Mouse (Mus musculus) limb, embryonic 13.5 days (tissue): ENCODE measurements around the gene Adipor1. TPM values are rescaled to one million over a fixed set of nuclear protein-coding genes. Genes with fewer than 3 reads are reported as not detected.

Experiments
- ATAC-seq: fragments of 200-750 bp; cut with Nextera tagmentation; 2 replicates; pipeline ENCODE4 v1.8.0; 2017; ENCODE audit warnings: low read depth, moderate number of reproducible peaks, moderate TSS enrichment; ENCODE audit not compliant: low FRiP score
- H3K27ac ChIP-seq: fragments of 300-500 bp; sonication (generic); 2 replicates; pipeline ENCODE4 v1.5.1; 2015; ENCODE audit warnings: inconsistent platforms, mild to moderate bottlenecking, moderate library complexity
- H3K27me3 ChIP-seq: fragments of 300-500 bp; sonication (generic); 2 replicates; pipeline ENCODE4 v1.6.1; 2015; ENCODE audit warnings: mild to moderate bottlenecking, inconsistent platforms
- H3K36me3 ChIP-seq: fragments of 300-500 bp; sonication (generic); 2 replicates; pipeline ENCODE4 v1.6.1; 2015; ENCODE audit warnings: inconsistent platforms, mild to moderate bottlenecking, moderate library complexity
- H3K4me1 ChIP-seq: fragments of 300-500 bp; sonication (generic); 2 replicates; pipeline ENCODE4 v1.6.1; 2015; ENCODE audit warnings: inconsistent platforms
- H3K4me2 ChIP-seq: fragments of 300-500 bp; sonication (generic); replicated peaks from 2 replicates; pipeline ENCODE4 v1.6.1; 2015; ENCODE audit warnings: inconsistent platforms, mild to moderate bottlenecking, moderate library complexity
- H3K4me3 ChIP-seq: fragments of 300-500 bp; sonication (generic); 2 replicates; pipeline ENCODE4 v1.5.1; 2015; ENCODE audit warnings: moderate library complexity, mild to moderate bottlenecking, inconsistent platforms
- H3K9ac ChIP-seq: fragments of 300-500 bp; sonication (generic); 2 replicates; pipeline ENCODE4 v1.6.1; 2015; ENCODE audit warnings: mild to moderate bottlenecking, inconsistent platforms
- H3K9me3 ChIP-seq: fragments of 300-500 bp; sonication (generic); 2 replicates; pipeline ENCODE4 v1.6.1; 2016; ENCODE audit warnings: inconsistent platforms
- WGBS: fragments of 180-500 bp; shearing (Covaris S2); methylation state at CpG from one replicate; pipeline ENCODE4 v1.1.7; 2015; 5-methylcytosine and 5-hydroxymethylcytosine counted together
- polyA plus RNA-seq: library from polyadenylated mRNA; unstranded; fragments of >200 nt; fragmentation: Nextera tagmentation; extraction: Ambion mirVana; gene quantifications from 2 replicates; pipeline ENCODE4 v1.2.1, GENCODE M21; 2015

Gene Adipor1
- polyA plus RNA-seq, 1 experiment from 2014 or later, result 89.6 TPM

GRCm38 (mm10) chr1:134458139-134458727 is 43.1 kb downstream of the Adipor1 start:
- Histone ChIP-seq H3K9ac (no peak overlapping the region), H3K27ac (no peak overlapping the region), H3K9me3 (no peaks in the 10 kb centered on the region), H3K27me3 (no peaks in the 10 kb centered on the region), H3K36me3 (peaks cover 48% of the 10 kb centered on the region), H3K4me2 (no peak overlapping the region), H3K4me3 (no peak overlapping the region), H3K4me1 (peaks cover 17% of the 10 kb centered on the region)
- 94% methylated on average over 7 of the region's 7 CpGs for WGBS
- ATAC-seq, result no peak

DNA sequence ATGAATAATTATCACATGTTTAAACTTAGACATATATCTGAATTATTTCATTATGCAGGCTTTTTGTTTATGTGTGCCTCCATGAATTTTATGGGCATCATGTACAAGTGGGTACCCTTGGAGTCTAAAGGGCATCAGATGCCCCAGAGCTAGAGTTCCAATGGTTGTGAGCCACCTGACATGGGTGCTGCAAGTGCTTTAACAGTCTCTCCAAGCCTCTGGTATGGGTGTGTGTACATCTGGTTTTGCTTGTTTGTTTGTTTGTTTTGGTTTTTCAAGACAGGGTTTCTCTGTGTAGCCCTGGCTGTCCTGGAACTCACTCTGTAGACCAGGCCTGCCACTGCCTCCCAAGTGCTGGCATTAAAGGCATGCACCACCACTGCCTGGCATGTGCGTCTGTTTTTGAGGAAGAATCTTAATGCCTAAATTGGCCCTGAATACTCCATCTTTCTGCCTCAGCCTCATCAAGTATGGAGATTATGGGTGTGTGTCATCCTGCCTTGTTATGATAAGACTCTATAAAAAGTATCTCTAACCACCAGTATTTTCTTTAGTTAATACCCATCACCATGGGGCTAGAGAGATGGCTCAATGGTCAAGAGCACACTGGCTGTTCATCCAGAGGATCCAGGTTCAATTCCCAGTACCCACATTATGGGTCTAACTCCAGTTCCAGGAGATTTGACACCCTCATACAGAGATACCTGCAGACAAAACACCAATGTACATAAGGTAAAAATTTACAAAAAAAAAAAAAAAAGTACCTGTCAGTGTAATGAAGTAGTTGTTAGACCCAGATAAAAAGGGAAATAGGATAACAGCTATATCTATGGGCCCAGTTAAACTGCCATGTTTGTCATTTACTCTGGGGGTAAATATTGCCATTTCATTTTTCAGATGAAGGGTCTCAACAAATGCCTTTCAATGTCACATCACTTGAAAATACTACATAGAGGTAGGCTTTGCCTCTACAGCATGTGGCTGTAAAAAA is 45.4 kb downstream of the Adipor1 start:
- no peak overlapping the region for H3K27ac ChIP-seq
- H3K9ac ChIP-seq, result no peak overlapping the region
- 94% methylated on average over 1 of the region's 1 CpGs for WGBS
- ATAC-seq, result no peak
- peaks cover 13% of the 10 kb centered on the region for H3K4me1 ChIP-seq
- no peaks in the 10 kb centered on the region for H3K9me3 ChIP-seq
- peaks cover 66% of the 10 kb centered on the region for H3K36me3 ChIP-seq
- no peak overlapping the region for H3K4me2 ChIP-seq
- H3K27me3 ChIP-seq, result no peaks in the 10 kb centered on the region
- H3K4me3 ChIP-seq, result no peak overlapping the region

Other genes with a start within 250 kb of the Adipor1 start
- gene Chil1, start 233.2 kb upstream of the Adipor1 start, polyA plus RNA-seq, result 11.6 and 12.1 TPM in 2 replicates
- 89.8 and 93.2 TPM in 2 replicates for gene Mybph, start 221.9 kb upstream of the Adipor1 start, polyA plus RNA-seq
- gene Adora1, start 179.9 kb upstream of the Adipor1 start, polyA plus RNA-seq, result 2.8 and 3.2 TPM in 2 replicates
- 171 and 190 TPM in 2 replicates for gene Myog, start 125.4 kb upstream of the Adipor1 start, polyA plus RNA-seq
- gene Ppfia4, start 82.5 kb upstream of the Adipor1 start, polyA plus RNA-seq, result 10.3 and 10.4 TPM in 2 replicates
- gene Tmem183a, start 53.4 kb upstream of the Adipor1 start, polyA plus RNA-seq, result 81.0 and 90.9 TPM in 2 replicates
- gene 4933406M09Rik, start 29.4 kb upstream of the Adipor1 start, polyA plus RNA-seq, result not detected in 2 replicates
- 41.9 and 43.1 TPM in 2 replicates for gene Cyb5r1, start 9.8 kb upstream of the Adipor1 start, polyA plus RNA-seq
- gene Klhl12, start 40.2 kb downstream of the Adipor1 start, polyA plus RNA-seq, result 29.4 and 29.9 TPM in 2 replicates
- gene Rabif, start 79.3 kb downstream of the Adipor1 start, polyA plus RNA-seq, result 40.1 and 40.8 TPM in 2 replicates
- 0.14 TPM in 1 of 2 replicates, not detected in the other for gene Mgat4e, start 134.3 kb downstream of the Adipor1 start, polyA plus RNA-seq
- 96.1 and 98.8 TPM in 2 replicates for gene Kdm5b, start 144.8 kb downstream of the Adipor1 start, polyA plus RNA-seq
- 0.32 and 1.1 TPM in 2 replicates for gene Syt2, start 231.3 kb downstream of the Adipor1 start, polyA plus RNA-seq